13 mouse cellular contexts compared by ENCODE assay signal in genomic region chr2:140896396-140897082, GRCm38 (mm10).
"Had no signal": no experiment of that assay in that cellular context is flagged by ENCODE, and none has a peak within 500 bp of the region (broad histone marks: within the 10 kb centered on the region; RNA-seq: fewer than 3 reads in every experiment).

No protein-coding gene starts in this region.

- H3K4me1 ChIP-seq: limb, embryonic 15.5 days; liver, embryonic 12.5 days; megakaryocyte, embryonic 14.5 days; midbrain, embryonic 15.5 days; neural tube, embryonic 12.5 days had no signal

- H3K36me3 ChIP-seq: limb, embryonic 15.5 days; liver, embryonic 12.5 days; midbrain, embryonic 15.5 days; neural tube, embryonic 12.5 days had no signal

- H3K27me3 ChIP-seq: limb, embryonic 15.5 days; liver, embryonic 12.5 days; megakaryocyte, embryonic 14.5 days; midbrain, embryonic 15.5 days; neural tube, embryonic 12.5 days had no signal

- H3K27ac ChIP-seq: hindbrain, postnatal 0 days; limb, embryonic 15.5 days; liver, embryonic 12.5 days; macrophage; midbrain, embryonic 15.5 days; neural tube, embryonic 12.5 days had no signal

- DNase-seq: lung, embryonic 14.5 days; lung, postnatal 10 days; spleen, adult 18-20 months; thymus, adult 2 months; thymus, postnatal 25 days had no signal

- ATAC-seq: hindbrain, postnatal 0 days; liver, embryonic 12.5 days; midbrain, embryonic 15.5 days had no signal

- H3K9ac ChIP-seq: limb, embryonic 15.5 days; liver, embryonic 12.5 days; lung, embryonic 14.5 days; midbrain, embryonic 15.5 days; neural tube, embryonic 12.5 days had no signal

- H3K4me2 ChIP-seq: limb, embryonic 15.5 days; liver, embryonic 12.5 days; lung, embryonic 14.5 days; midbrain, embryonic 11.5 days; midbrain, embryonic 15.5 days; neural tube, embryonic 12.5 days had no signal

- H3K9me3 ChIP-seq: limb, embryonic 15.5 days; liver, embryonic 12.5 days; megakaryocyte, embryonic 14.5 days; midbrain, embryonic 15.5 days; neural tube, embryonic 12.5 days had no signal

- H3K4me3 ChIP-seq: limb, embryonic 15.5 days; liver, embryonic 12.5 days; megakaryocyte, embryonic 14.5 days; midbrain, embryonic 15.5 days; neural tube, embryonic 12.5 days had no signal
